Mouse (Mus musculus) cerebellum, postnatal 25 days (tissue): Measurements from ENCODE around the gene Ptprf.
A peak's percentile ranks its signal among the peaks of the same experiment; 100 is the strongest.

Experiments used
- DNase-seq, 2 experiments: peaks; one replicate each; pipeline ENCODE4 v3.0.0; 2021; ENCODE audit warnings: mixed read lengths in 2 of 2

The Ptprf gene

GRCm38 (mm10) chr4:118282182-118282562 lies 9.0 kb downstream of the Ptprf start:
- no peak for DNase-seq

GRCm38 (mm10) chr4:118281444-118282181 lies 9.6 kb downstream of the Ptprf start:
- DNase-seq: no peak

GRCm38 (mm10) chr4:118280506-118280905 lies 10.7 kb downstream of the Ptprf start:
- DNase-seq: no peak

- DNase-seq: peak; percentile 21 to 64
These were observed 14.5 kb downstream of the Ptprf start for GRCm38 (mm10) chr4:118276520-118277232.

GRCm38 (mm10) chr4:118275601-118276519 lies 15.3 kb downstream of the Ptprf start:
- DNase-seq: no peak

- no peak for DNase-seq
These were observed 16.7 kb downstream of the Ptprf start for GRCm38 (mm10) chr4:118274521-118274920.

GRCm38 (mm10) chr4:118273998-118274397 lies 17.2 kb downstream of the Ptprf start:
- no peak for DNase-seq

GRCm38 (mm10) chr4:118273545-118273944 lies 17.7 kb downstream of the Ptprf start:
- DNase-seq: no peak

- DNase-seq: peak in 1 of 2 experiments; percentile 16
These were observed 18.3 kb downstream of the Ptprf start for GRCm38 (mm10) chr4:118272871-118273270.

GRCm38 (mm10) chr4:118272258-118272657 lies 18.9 kb downstream of the Ptprf start:
- DNase-seq: peak; percentile 74 to 80

- no peak for DNase-seq
These were observed 19.6 kb downstream of the Ptprf start for GRCm38 (mm10) chr4:118271556-118272074.

- DNase-seq: no peak
These were observed 20.5 kb downstream of the Ptprf start for GRCm38 (mm10) chr4:118270706-118271105.

- DNase-seq: peak; percentile 61 to 74
These were observed 21.2 kb downstream of the Ptprf start for GRCm38 (mm10) chr4:118269999-118270398.

- DNase-seq: no peak
These were observed 22.6 kb downstream of the Ptprf start for GRCm38 (mm10) chr4:118268429-118269212.

- DNase-seq: no peak
These were observed 25.6 kb downstream of the Ptprf start for GRCm38 (mm10) chr4:118265557-118265956.

- no peak for DNase-seq
These were observed 29.3 kb downstream of the Ptprf start for GRCm38 (mm10) chr4:118261771-118262473.

- no peak for DNase-seq
These were observed 29.9 kb downstream of the Ptprf start for GRCm38 (mm10) chr4:118261291-118261690.

GRCm38 (mm10) chr4:118260551-118261267 lies 30.5 kb downstream of the Ptprf start:
- peak; percentile 70 to 83 for DNase-seq

GRCm38 (mm10) chr4:118259782-118260463 lies 31.3 kb downstream of the Ptprf start:
- DNase-seq: no peak

- no peak for DNase-seq
These were observed 33.2 kb downstream of the Ptprf start for GRCm38 (mm10) chr4:118257977-118258376.
